Mouse (Mus musculus) embryonic facial prominence, embryonic 12.5 days (tissue): ENCODE results near the gene Gm6268. TPM values are rescaled to one million over a fixed set of nuclear protein-coding genes. Genes with fewer than 3 reads are reported as not detected.

Experiments
- microRNA-seq: library from miRNA; unstranded; fragments of <30 nt; microRNA quantifications from one replicate; pipeline ENCODE4, GENCODE M21; 2017
- polyA plus RNA-seq: library from polyadenylated mRNA; unstranded; fragments of >200 nt; fragmentation: Nextera tagmentation; extraction: Ambion mirVana; gene quantifications from 2 replicates; pipeline ENCODE4 v1.2.1, GENCODE M21; 2016

Gm6268 gene
- polyA plus RNA-seq, 1 experiment from 2014 or later, result not detected

Small RNA genes lying within 50 kb of the gene (microRNA-seq; reads per million reads assigned to microRNA genes)
- not detected for gene Gm44485

Other genes starting within 250 kb of the Gm6268 start
- gene Zcchc12, start 205.4 kb upstream of the Gm6268 start, polyA plus RNA-seq, result 18.0 and 19.6 TPM in 2 replicates
- gene Lonrf3, start 72.9 kb upstream of the Gm6268 start, polyA plus RNA-seq, result 0.50 and 0.59 TPM in 2 replicates
- gene Gm14569, start 90.5 kb downstream of the Gm6268 start, polyA plus RNA-seq, result not detected in 2 replicates
- gene Pgrmc1, start 196.9 kb downstream of the Gm6268 start, polyA plus RNA-seq, result 343 and 364 TPM in 2 replicates
- gene Akap17b, start 244.1 kb downstream of the Gm6268 start, polyA plus RNA-seq, result 2.7 and 3.1 TPM in 2 replicates